Mouse (Mus musculus) A20 (cell line): ENCODE measurements around the gene Btnl6.
"Not testable (repeated sequence)": the region's sequence is repeated elsewhere in the genome, so short reads cannot be mapped to it uniquely, and the experiment has no call there.

Source experiments
- DNase-seq: peaks from one replicate; pipeline ENCODE4 v3.0.0-alpha.2; 2011; ENCODE audit warnings: low read depth, low spot score

Gene Btnl6

DNA sequence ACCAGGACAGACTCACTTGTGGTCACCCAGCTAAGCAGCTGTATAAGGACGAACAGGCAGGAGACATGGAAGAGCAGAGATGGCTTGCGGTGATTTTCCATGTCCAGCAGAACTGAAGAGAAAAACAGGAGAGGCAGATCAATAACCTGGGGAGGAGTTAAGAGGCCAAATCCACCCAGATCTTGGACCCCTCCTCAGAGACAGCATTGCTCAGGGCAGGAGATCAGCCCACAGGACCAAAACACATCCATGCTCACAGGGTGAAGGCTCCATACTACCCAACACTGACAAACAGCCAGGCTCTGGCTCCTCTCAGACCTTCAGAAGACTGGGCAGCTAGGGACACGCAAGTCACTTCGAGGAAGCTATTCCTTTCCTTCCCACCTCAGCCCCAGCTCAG is at the start of gene Btnl6:
Btnl6 (minus strand) TSS at position 101 of the 400 bp plus-strand sequence.
- no peak for DNase-seq

DNA sequence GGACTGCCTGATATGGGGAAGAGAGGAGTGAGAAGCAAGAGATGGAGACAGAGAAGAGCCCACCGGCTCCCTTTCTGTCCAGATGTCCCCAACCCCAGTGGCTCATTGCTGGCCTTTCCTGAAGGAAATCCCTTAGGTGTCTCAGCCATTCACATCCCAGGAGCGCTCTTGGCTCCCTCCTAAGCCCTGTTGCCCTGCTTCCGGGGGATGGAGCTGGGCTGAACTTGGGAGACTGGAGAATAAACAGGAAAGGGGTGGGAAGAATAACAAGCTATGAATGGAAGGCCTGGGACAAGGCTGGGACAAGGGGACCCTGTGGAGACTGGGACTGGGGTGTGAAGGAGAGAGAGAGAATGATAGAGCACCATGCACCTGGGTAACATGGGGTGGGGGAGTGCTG is 47.6 kb upstream of the Btnl6 start:
- DNase-seq = no peak

- DNase-seq = no peak
These were observed 46.9 kb upstream of the Btnl6 start, which contains the start of gene Notch4 for GRCm38 (mm10) chr17:34564003-34564421. Gene Notch4, plus strand, starts transcription at chr17:34564268.

- DNase-seq = no peak
These were observed 46.2 kb upstream of the Btnl6 start for GRCm38 (mm10) chr17:34563354-34563753.

- no peak for DNase-seq
These were observed 45.4 kb upstream of the Btnl6 start for GRCm38 (mm10) chr17:34562595-34562994.

- DNase-seq = peak; percentile 83
These were observed 44.0 kb upstream of the Btnl6 start for GRCm38 (mm10) chr17:34561200-34561599.

DNA sequence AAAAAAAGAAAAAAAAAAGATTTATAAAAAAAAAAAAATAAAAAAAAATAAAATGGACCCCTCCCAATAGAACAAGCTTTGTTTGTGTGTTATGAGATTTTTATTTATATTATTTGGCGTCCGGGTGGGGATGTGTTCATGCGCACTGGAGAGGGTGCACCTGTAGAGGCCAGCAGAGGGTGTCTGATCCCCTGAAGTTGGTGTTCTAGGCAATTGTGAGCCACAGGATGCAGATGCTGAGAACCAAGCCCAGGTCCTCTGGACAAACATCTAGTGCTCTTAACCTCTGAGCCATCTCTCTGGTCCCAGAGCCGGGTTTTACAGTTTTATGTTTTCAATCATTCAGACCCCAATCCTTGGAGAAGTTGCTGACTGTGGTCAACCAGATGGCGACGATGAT is 43.3 kb upstream of the Btnl6 start:
- peak; percentile 75 for DNase-seq

GRCm38 (mm10) chr17:34559895-34560294 is 42.7 kb upstream of the Btnl6 start:
- peak; percentile 80 for DNase-seq

- DNase-seq = no peak
These were observed 42.0 kb upstream of the Btnl6 start for GRCm38 (mm10) chr17:34559116-34559515.

DNA sequence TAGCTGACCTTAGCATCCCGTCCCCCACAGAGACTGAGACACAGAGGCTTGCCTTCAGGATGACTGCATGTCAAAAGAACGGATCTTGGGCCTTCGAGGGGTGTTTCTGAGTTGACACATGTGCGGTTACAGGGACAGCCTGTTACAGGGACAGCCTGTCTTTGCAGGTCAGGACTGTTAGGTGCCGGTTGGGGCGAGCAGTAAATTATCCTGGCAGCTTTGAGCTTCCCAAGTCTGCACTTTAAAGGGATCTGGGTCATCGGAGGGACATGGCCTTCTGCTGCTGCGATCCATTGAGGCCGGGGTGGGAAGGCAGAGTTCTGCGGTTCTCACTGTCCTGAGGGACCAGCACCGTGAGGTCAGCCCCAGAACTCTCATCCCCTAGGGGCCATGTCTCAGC is 40.3 kb upstream of the Btnl6 start:
- no peak for DNase-seq

DNA sequence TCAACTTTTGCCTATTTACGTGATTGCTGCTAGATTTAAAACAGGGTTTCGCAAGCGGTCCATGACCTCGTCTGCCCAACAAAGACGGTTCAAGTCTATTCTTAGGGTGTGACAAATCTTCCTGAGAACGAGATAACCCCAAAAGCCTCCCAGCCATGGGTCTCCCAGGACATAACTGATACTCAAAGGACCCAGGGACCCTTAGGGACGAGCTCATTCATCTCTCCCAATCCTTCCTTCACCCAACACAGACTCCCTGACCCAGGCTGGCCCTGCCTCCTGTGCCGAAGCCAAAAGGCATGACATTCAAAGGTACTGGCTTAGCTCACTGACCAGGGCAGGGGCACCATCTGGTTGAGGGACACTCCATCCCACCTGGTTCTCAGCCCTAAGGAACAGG is 39.3 kb upstream of the Btnl6 start:
- no peak for DNase-seq

DNA sequence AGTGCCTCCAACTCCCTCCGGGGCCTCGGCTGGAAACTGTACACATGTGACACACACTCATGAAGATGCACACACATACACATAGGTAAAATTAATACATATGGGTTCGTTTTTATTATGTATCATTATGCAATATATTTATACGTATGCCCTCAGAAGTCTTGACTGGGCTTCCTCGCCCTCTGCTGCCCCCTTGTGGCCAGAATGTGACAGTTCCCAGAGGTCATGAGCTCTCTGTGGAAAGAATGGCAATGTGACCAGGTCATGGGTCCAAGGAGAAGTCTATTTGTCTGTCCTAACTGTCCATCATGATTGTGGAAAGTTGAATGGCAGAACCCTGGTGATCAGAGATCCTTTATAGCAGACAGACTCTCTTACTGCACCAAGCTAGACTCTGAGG is 38.3 kb upstream of the Btnl6 start:
- DNase-seq = peak; percentile 71

DNA sequence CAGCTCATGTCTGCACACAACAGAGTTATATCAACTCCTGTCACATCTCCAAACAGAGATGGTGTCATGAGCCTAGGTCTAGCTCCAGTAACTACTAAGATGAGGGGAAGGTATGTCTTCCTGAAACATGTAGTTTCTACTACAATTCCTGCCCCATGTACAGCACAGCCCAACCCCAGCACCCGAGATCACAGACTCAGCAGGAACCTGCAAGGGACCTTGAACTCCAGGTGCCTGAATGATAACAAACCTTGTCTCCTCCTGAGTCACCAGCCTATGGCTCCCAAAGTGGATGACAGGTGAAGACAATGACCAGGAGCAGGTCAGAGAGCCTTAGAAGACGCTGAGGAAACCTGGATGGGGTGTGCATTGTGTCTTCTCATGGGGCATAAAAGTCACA is 32.7 kb upstream of the Btnl6 start:
- no peak for DNase-seq

DNA sequence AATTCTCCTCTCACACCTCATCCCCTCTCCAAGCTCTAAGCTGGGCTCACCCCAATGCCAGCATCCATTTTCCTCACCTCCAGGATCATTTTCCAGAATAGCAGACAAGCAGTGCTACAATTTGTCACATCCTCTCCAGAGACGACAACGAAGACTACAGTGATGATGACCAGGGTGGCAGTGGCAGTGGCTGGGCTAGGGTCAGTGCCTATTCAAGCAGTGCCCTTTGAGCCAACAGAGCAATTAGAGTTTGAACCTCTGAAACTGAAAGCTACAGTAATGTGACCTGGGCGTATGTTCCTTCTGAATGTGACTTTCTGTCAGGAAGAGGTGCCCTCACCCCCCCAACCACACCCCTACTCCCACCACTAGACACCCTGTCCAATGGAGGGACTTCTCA is 32.0 kb upstream of the Btnl6 start:
- DNase-seq = no peak

DNA sequence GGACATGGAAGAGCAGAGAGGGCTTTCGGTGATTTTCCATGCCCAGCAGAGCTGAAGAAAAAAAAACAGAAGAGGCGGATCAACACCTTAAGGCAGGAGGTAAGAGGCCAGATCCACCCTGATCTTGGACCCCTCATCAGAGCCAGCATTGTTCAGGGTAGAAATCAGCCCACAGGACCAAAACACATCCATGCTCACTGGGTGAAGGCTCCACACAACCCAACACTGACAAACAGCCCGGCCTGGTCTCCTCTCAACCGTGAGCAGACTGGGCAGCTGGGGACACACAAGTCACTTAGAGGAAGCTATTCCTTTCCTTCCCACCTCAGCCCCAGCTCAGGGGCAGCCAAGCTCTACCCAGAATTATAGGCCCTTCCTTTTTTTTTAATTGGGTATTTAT is 30.4 kb upstream of the Btnl6 start:
- DNase-seq = no peak

GRCm38 (mm10) chr17:34546797-34547196 is 29.6 kb upstream of the Btnl6 start:
- DNase-seq = no peak

DNA sequence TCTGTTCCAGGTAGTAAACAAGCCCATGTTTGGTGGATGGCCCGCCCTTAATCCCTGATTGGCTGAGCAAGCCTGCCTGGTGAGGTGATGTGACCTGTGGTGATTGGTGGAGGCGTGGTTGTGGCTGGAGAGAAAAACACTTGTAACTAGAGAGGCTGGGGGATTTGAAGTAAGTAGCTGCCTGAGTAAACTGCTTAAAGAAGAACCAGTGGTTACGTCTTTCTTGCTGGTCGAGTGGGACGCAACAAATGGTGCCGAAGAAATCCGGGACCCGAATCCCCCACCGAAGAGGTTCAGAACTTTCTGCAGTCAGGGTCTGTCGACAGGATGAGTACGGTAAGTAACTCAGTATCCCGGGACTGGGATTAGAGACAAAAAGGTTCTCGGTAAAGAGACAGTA is 26.4 kb upstream of the Btnl6 start:
- DNase-seq = peak; percentile 45

- DNase-seq = no peak
These were observed 15.5 kb upstream of the Btnl6 start for GRCm38 (mm10) chr17:34532671-34533070.

GRCm38 (mm10) chr17:34519001-34519400 is 1.8 kb upstream of the Btnl6 start:
- DNase-seq = no peak

GRCm38 (mm10) chr17:34518571-34518970 is 1.4 kb upstream of the Btnl6 start:
- DNase-seq = not testable (repeated sequence)

GRCm38 (mm10) chr17:34517795-34518194 is 643 bp upstream of the Btnl6 start:
- no peak for DNase-seq

DNA sequence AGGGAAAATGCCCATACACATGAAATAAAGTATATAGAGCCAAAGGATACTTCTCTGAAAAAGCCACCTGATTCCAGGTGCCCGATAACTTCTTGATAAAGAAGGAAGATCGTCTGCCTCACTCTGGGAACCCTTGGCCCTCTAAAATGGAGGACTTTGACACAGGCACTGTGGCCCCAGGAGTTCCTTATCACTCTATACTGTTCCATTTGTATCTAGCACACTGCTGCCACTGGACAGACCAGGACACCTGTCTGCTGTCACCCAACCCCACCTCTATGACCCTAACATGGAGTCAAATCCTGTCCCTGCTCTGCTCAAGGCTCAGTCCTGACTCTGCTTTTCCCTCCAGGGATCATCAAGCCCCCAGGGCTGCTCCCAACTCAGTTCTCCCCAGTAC is 638 bp downstream of the Btnl6 start:
- no peak for DNase-seq

DNA sequence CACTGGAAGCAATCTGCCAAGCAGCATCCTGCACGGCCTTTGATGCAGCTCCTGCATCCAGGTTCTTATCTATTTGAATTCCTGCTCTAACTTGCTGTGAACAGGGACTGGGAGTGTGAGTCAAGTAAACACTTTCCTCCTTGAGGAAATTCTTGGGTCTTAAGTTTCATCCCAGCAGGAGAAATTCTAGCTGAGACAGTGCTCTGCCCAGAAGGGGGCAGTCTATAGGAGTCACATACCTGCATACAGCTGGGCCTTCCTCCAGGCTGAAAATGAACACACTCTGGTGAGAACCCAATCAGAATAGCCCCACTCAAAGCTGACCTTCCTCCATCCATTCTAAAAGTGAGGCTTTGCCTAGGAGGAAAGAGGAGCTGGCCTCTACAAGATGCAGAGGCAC is 5.4 kb downstream of the Btnl6 start:
- DNase-seq = not testable (repeated sequence)

DNA sequence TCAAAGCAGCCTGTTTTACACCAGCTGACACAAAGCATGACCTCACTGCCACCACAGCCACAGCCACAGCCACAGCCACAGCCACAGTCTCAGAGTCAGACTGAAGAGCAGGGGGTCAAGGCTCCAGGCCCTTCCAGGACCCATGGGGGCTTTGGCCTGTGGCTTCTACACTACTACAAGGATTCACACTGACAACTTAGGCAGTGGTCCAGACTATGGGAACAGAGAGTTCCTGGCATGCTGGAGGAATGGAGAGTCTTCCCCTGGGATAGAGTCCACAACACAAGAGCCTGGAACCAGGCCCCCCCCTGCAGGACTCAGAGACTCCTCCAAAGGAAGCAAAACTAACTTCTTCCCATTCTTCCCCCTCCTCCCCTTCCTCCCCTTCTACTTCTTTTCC is 9.6 kb downstream of the Btnl6 start:
- DNase-seq = no peak
